In genomic region chr4:89038906-89039305, GRCm38 (mm10) we compare ENCODE assay signal across 26 mouse cellular contexts.
DNase-seq lines count a peak whose midpoint lies in the region; TF ChIP-seq lines count a peak whose summit lies in the region.
"Had no signal": no experiment of that assay in that cellular context is flagged by ENCODE, and none has a peak within 500 bp of the region (broad histone marks: within the 10 kb centered on the region; RNA-seq: fewer than 3 reads in every experiment).

No protein-coding gene starts in this region.

- 38% methylated on average over 5 of the region's 5 CpGs for WGBS in lung, adult 2 months

- no peaks in the 10 kb centered on the region for H3K4me1 ChIP-seq in lung, adult 2 months (ENCODE audit: control insufficient read depth, insufficient read depth, low read length)
- H3K4me1 ChIP-seq: embryonic facial prominence, embryonic 12.5 days; forebrain, embryonic 12.5 days; limb, embryonic 12.5 days had no signal

- intact Hi-C loops in heart, postnatal 10 days (cut with DNase I) = no loop called here

- no peak for TF ChIP-seq POLR2A in lung, adult 2 months (IDR thresholded peaks at IDR 0.05; ENCODE audit: borderline replicate concordance, extremely low read depth, low read depth, low read length)

- no peak overlapping the region for H3K4me3 ChIP-seq in lung, adult 2 months (replicated peaks; ENCODE audit: extremely low read depth, low read depth, low read length)
- H3K4me3 ChIP-seq: embryonic facial prominence, embryonic 12.5 days; erythroblast, embryonic 14.5 days; forebrain, embryonic 12.5 days; heart, adult 2 months; hindbrain, embryonic 13.5 days; layer of hippocampus, adult 2 months; limb, embryonic 12.5 days; midbrain, embryonic 13.5 days had no signal

- no peak for TF ChIP-seq CTCF in lung, adult 2 months (IDR thresholded peaks at IDR 0.05; ENCODE audit: insufficient read depth, low read length)

- peak; percentile 88 for DNase-seq in 3134 (ENCODE audit: extremely low read depth, insufficient read length, low spot score)
- peak; percentile 95 for DNase-seq in 3T3-L1 (ENCODE audit: low read depth, low spot score)
- DNase-seq in adipocyte (ENCODE audit: low spot score) = peak; percentile 26
- peak; percentile 8 for DNase-seq in retina, embryonic 14.5 days (ENCODE audit: low spot score)
- no peak for DNase-seq in adrenal gland, adult 8-10 months
- no peak for DNase-seq in lung, adult 2 months
- DNase-seq in heart, postnatal 10 days = no peak
- DNase-seq: adrenal gland, postnatal 36 days; cerebellum, adult 2 months; cerebellum, postnatal 25 days; gastrocnemius, postnatal 36 days; heart, adult 2 months; heart, postnatal 36 days; kidney, postnatal 25 days; layer of hippocampus, postnatal 36 days; liver, postnatal 0 days; lung, postnatal 10 days; right cerebral cortex, postnatal 25 days; thymus, postnatal 14 days had no signal

Comparison
In these comparisons a context has a peak if more than half of its experiments do, and no peak if none do; other contexts are left out.
1. DNase-seq: peak in 3134 (single experiment), 3T3-L1 (single experiment), adipocyte (single experiment) and retina, embryonic 14.5 days (single experiment); none in adrenal gland, adult 8-10 months (single experiment), lung, adult 2 months (single experiment) and heart, postnatal 10 days (0 of 2).